Mouse (Mus musculus): ENCODE measurements around the gene Tmem237.
A peak's percentile ranks its signal among the peaks of the same experiment; 100 is the strongest.

The Tmem237 gene

DNA sequence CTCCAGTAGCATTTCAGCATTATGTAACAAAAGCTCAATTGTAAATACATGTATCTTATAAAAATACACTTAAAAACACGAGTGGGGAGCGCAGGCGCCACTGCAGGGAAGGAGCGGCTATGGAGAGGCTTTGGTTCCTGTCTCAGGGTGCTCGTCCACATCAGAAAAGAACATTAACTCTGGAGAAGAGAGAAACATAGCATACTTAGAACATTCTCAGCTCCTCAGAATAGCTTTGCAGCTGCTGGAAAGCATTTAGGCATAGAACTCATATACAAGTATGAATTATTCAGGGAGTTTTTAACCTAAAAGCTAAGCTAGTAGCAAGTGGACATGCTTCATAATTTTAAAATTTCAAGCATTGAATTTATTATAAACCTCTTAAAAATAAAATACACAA is 19.2 kb downstream of the Tmem237 start:
- DNase-seq (ENCODE audit: low spot score in 2 of 2), result no peak

DNA sequence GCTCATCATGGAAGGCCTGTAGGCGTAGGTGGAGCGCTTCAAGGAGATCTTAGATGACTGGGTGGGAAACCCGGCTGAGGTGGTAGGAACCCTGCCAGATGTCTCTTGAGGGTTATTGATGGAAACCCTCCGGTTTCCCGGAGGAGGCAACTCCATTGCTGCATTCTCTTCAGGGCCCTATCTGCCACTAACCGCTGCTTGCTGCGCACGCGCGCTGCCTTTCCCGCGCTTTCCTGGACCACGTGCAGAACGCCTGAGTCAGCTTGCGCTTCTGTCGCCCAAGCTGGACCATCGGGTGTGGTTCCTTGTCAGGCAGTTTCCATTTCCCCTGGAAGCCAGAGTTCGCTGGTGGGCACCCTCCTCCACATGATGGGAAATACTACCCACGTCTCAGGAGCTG is 25.5 kb downstream of the Tmem237 start, which contains the start of gene C2cd6:
Gene C2cd6 (minus strand): TSS at position 196 of the 400 bp plus-strand sequence.
- no peak for DNase-seq (ENCODE audit: low spot score in 2 of 2)

DNA sequence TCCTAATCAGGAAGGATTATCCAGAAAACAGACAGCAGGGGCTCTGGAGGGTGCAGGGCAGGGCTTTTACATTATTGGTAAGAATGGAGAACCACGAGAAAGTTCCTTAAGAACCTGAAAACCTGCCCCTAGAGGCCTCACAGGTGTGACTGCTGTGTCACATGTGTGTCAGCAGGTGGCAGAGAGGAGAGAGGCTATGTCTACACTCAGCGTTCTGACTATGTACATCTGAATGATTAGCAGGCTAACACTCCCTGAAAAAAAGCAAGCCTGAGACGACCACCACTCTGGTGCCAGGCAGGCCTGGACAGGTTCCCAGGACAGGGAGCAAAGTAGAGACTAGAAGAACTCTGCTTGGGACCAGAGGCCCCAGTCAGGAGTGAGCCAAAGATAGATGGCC is 49.3 kb downstream of the Tmem237 start:
- no peak for DNase-seq (ENCODE audit: low spot score in 2 of 2)

DNA sequence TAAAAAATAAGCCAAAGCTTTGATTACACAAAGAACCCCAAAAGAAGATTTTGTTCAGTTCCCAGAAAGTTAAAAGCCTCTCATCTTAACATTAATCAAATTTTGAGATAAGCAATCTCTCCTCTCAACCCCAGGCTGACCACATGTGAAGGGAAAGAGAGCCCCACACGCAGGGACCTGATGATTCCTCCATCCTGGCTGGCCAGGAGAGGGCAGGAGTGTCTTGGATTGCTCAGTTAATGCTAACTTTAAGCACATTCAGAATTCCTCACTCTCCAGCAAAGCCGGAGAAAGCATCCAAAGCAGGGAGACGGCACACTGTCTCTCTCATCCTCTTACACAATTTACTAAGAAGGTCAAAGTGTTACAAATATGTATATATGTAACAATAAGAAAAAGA is 52.2 kb downstream of the Tmem237 start:
- DNase-seq (ENCODE audit: low spot score in 2 of 2), result peak; percentile 5 to 7

DNA sequence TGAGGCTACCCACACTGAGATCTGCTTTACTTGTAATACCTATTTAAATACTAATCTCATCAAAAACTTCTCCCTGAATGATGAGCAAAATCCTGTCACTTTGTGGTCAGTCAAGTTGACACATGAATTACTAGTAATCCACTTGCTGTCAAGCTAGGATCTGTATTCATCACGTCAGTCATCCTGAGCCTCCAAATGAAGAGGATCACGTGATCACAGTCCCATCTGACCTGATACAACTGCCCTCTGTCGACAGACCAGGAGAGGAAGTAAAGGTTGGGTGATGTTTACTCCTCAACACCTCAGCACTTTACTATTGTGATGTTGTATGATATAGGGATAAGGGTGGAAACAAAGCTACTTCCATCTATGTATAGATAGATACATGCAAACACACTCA is 56.5 kb downstream of the Tmem237 start:
- DNase-seq (ENCODE audit: low spot score in 2 of 2), result no peak

DNA sequence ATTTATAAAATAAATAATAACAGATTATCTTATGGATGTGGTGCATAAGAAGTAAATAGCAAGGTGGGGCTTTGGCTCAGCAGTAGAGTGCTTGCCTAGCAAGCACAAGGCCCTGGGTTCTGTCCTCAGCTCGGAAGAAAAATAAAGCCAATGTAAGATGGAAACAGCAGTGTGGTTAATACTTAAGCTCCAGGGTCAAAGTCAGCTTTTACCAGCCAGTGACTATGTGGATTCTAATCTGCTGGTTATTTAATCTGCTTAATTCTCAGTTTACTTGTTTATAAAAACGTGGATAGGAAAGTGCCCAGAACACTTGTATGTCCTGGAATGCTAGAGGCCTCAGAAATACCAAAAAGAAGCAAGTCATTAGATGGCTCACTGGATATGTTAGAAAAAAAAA is 63.3 kb downstream of the Tmem237 start:
- no peak for DNase-seq (ENCODE audit: low spot score in 2 of 2)

DNA sequence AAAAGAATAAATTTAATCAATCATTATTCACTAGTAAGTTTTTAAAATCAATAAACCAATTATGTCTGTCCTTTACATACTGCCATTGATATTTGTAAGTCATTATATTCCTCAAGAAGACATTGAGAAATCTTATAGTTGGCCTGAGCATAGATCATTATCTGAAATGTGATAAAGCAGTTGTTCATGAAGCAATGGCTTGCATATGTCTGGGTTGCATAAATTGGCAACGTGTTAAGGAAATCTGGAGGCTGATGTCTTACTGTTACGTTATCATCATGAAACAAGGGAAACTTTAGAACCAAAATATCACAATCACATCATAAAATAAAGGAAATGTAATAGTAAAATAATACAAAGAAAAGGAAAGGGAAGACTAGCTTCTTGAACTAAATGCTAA is 68.9 kb downstream of the Tmem237 start:
- no peak for DNase-seq (ENCODE audit: low spot score in 2 of 2)
